Mouse (Mus musculus): ENCODE measurements at regions not wholly inside any gene's neighbourhood (a gene's known extent, or its start where the extent isn't known, plus 50 kb on each side); places are given as distances from the start of the nearest gene placed in this dataset.
"Not testable (repeated sequence)": the region's sequence is repeated elsewhere in the genome, so short reads cannot be mapped to it uniquely, and the experiment has no call there.

- Histone ChIP-seq H3K9me3 (replicated peaks) (peaks cover 11% of the 10 kb centered on the region; the same call in 1 of the 2 replicates), H3K4me3 (replicated peaks) (no peak overlapping the region), H3K36me3 (no peaks in the 10 kb centered on the region)
These were observed 918.9 kb downstream of the Adam6a start for GRCm38 (mm10) chr12:114462566-114462965.

GRCm38 (mm10) chr12:114468857-114469256 is 925.1 kb downstream of the Adam6a start:
- Histone ChIP-seq H3K9ac (no peak overlapping the region), H3K27ac (replicated peaks) (no peak overlapping the region), H3K4me2 (replicated peaks) (no peak overlapping the region), H3K4me3 (replicated peaks) (no peak overlapping the region), H3K27me3 (no peaks in the 10 kb centered on the region), H3K36me3 (no peaks in the 10 kb centered on the region), H3K4me1 (no peaks in the 10 kb centered on the region), H3K9me3 (replicated peaks) (no peaks in the 10 kb centered on the region)
- ATAC-seq (ENCODE audit: insufficient number of reproducible peaks, low FRiP score, low TSS enrichment, low read depth): no peak
- WGBS: 89% methylated on average over 2 of the region's 2 CpGs

More at GRCm38 (mm10) chr12:114462566-114462965, 918.9 kb downstream of the Adam6a start:
- Histone ChIP-seq H3K27me3 (no peaks in the 10 kb centered on the region), H3K9ac (no peak overlapping the region), H3K4me1 (no peaks in the 10 kb centered on the region), H3K4me2 (replicated peaks) (no peak overlapping the region), H3K27ac (replicated peaks) (no peak overlapping the region)
- ATAC-seq (ENCODE audit: insufficient number of reproducible peaks, low FRiP score, low TSS enrichment, low read depth): no peak

DNA sequence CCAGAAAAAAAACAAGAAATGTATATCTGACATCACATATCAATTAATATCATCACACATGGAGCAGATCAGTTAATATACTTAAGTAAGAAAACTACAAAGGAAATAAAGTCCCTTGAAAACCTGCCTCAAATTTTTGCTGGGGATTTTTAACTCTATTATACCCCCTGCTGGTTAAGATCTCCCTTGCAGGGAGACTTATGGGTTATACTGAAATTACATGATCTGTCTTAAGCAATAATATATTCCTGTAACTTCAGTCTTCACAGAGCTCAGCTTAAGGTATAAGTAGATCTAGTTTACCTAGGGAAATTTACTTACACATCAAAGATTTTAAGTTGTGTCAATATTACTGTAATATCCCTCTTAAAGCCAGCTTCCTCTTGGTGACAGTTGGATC is 929.0 kb downstream of the Adam6a start:
- H3K27ac ChIP-seq (replicated peaks); H3K27me3 ChIP-seq; ATAC-seq (ENCODE audit: insufficient number of reproducible peaks, low FRiP score, low TSS enrichment, low read depth); H3K4me2 ChIP-seq (replicated peaks); H3K4me3 ChIP-seq (replicated peaks); H3K9me3 ChIP-seq (replicated peaks); H3K9ac ChIP-seq; H3K36me3 ChIP-seq; H3K4me1 ChIP-seq: not testable (repeated sequence)

GRCm38 (mm10) chr12:114478741-114479140 is 935.0 kb downstream of the Adam6a start:
- Histone ChIP-seq H3K4me3 (replicated peaks) (no peak overlapping the region), H3K27me3 (no peaks in the 10 kb centered on the region), H3K27ac (replicated peaks) (no peak overlapping the region), H3K9ac (no peak overlapping the region), H3K4me2 (replicated peaks) (no peak overlapping the region), H3K9me3 (replicated peaks) (no peaks in the 10 kb centered on the region), H3K36me3 (no peaks in the 10 kb centered on the region), H3K4me1 (no peaks in the 10 kb centered on the region)
- ATAC-seq (ENCODE audit: insufficient number of reproducible peaks, low FRiP score, low TSS enrichment, low read depth): no peak
- 81% methylated on average over 3 of the region's 3 CpGs for WGBS

DNA sequence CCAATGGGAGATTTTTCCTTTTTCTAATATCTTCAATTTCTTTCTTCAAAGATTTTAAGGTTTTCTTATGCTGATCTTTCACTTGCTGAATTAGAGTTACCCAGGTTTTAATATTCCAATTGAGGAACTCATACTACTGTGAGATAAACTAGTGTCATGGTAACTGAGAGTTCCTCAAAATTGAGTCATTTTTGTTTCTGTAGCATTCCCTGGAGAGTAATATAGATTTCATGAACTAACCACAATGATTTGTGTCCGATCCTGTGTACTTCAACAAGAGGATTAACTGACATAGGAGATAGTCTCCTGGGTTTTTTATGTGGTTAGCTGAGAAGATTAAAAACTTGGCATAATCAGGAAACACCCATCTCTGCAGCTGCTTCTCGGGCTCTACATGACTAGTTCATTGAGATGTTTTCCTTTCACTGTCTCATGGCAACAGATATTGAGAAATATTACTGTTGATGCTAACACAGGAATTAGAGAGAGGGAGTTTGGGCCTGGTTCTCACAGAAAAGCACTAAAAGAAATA is 949.9 kb downstream of the Adam6a start:
- 56% methylated on average over 2 of the region's 2 CpGs for WGBS
- not testable (repeated sequence) for H3K27ac ChIP-seq (replicated peaks); ATAC-seq (ENCODE audit: insufficient number of reproducible peaks, low FRiP score, low TSS enrichment, low read depth); H3K27me3 ChIP-seq; H3K4me2 ChIP-seq (replicated peaks); H3K36me3 ChIP-seq; H3K9ac ChIP-seq; H3K4me1 ChIP-seq; H3K9me3 ChIP-seq (replicated peaks); H3K4me3 ChIP-seq (replicated peaks)

DNA sequence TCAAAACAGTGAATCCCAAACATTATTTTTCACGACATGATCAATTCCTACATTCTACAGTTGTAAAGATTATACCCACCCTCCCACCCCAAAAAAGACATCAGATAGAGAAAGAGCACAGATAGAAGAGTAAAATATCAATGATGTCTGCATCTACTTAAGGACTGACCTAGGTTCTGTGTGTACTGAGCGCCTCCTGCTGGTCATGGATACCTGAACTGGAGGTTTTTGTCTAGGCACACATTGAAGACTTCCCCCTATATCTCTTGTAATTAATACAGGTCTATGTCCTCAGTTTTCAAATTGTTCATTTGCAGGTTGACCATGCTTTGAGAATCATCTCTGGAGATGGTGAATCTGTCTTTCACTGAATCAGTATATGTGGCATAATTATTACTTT is 952.0 kb downstream of the Adam6a start:
- Histone ChIP-seq H3K4me1 (no peaks in the 10 kb centered on the region), H3K27ac (replicated peaks) (no peak overlapping the region), H3K27me3 (no peaks in the 10 kb centered on the region), H3K4me2 (replicated peaks) (no peak overlapping the region), H3K9ac (no peak overlapping the region), H3K4me3 (replicated peaks) (no peak overlapping the region), H3K36me3 (no peaks in the 10 kb centered on the region), H3K9me3 (replicated peaks) (no peaks in the 10 kb centered on the region)
- no peak for ATAC-seq (ENCODE audit: insufficient number of reproducible peaks, low FRiP score, low TSS enrichment, low read depth)
- 50% methylated on average over 2 of the region's 2 CpGs for WGBS

- 81% methylated on average over 2 of the region's 2 CpGs for WGBS
- no peak overlapping the region for H3K4me3 ChIP-seq (replicated peaks)
- H3K9ac ChIP-seq: no peak overlapping the region
- no peaks in the 10 kb centered on the region; the same call in 1 of the 2 replicates for H3K9me3 ChIP-seq (replicated peaks)
- H3K36me3 ChIP-seq: no peaks in the 10 kb centered on the region
- no peak overlapping the region for H3K27ac ChIP-seq (replicated peaks)
- H3K4me1 ChIP-seq: no peaks in the 10 kb centered on the region
- no peak overlapping the region for H3K4me2 ChIP-seq (replicated peaks)
- H3K27me3 ChIP-seq: no peaks in the 10 kb centered on the region
- no peak for ATAC-seq (ENCODE audit: insufficient number of reproducible peaks, low FRiP score, low TSS enrichment, low read depth)
These were observed 969.4 kb downstream of the Adam6a start for GRCm38 (mm10) chr12:114513143-114513542.

GRCm38 (mm10) chr12:114542094-114542493 is 998.4 kb downstream of the Adam6a start:
- H3K9me3 ChIP-seq (replicated peaks); H3K36me3 ChIP-seq; H3K4me2 ChIP-seq (replicated peaks); H3K4me1 ChIP-seq; H3K4me3 ChIP-seq (replicated peaks); H3K27me3 ChIP-seq; H3K9ac ChIP-seq; ATAC-seq (ENCODE audit: insufficient number of reproducible peaks, low FRiP score, low TSS enrichment, low read depth); H3K27ac ChIP-seq (replicated peaks): not testable (repeated sequence)
- WGBS: 51% methylated on average over 1 of the region's 1 CpGs

- not testable (repeated sequence) for H3K27me3 ChIP-seq; H3K9ac ChIP-seq; H3K4me1 ChIP-seq; H3K9me3 ChIP-seq (replicated peaks); H3K36me3 ChIP-seq; H3K4me2 ChIP-seq (replicated peaks); ATAC-seq (ENCODE audit: insufficient number of reproducible peaks, low FRiP score, low TSS enrichment, low read depth); H3K4me3 ChIP-seq (replicated peaks); H3K27ac ChIP-seq (replicated peaks)
- 48% methylated on average over 1 of the region's 1 CpGs for WGBS
These were observed 1001.2 kb downstream of the Adam6a start for GRCm38 (mm10) chr12:114544931-114545330.

DNA sequence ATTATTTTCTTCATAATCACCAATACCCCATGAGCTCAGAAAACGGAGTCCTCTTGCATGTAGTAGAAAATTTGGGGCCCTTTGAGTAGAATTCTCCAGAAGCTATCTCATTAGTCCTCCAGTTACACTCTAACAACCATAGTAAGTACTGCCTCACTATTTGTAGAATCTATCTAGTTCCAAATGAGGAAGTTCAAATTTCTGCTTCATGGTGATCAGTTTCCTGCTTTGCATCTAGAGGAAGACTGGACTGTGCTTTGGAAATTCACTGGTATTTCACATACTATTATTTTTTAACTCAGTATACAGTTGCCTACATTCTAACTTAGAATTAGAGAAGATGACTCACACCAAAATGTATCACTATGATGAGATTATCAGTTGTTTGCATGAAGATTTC is 1018.7 kb downstream of the Adam6a start:
- no peak for ATAC-seq (ENCODE audit: insufficient number of reproducible peaks, low FRiP score, low TSS enrichment, low read depth)
- no peaks in the 10 kb centered on the region for H3K36me3 ChIP-seq
- WGBS: 53% methylated on average over 1 of the region's 1 CpGs

GRCm38 (mm10) chr12:114562978-114563377 is 1019.3 kb downstream of the Adam6a start:
- no peak overlapping the region for H3K4me2 ChIP-seq (replicated peaks)

More for the DNA sequence above, 1018.7 kb downstream of the Adam6a start:
- no peaks in the 10 kb centered on the region for H3K27me3 ChIP-seq
- H3K27ac ChIP-seq (replicated peaks): no peak overlapping the region
- H3K4me1 ChIP-seq: no peaks in the 10 kb centered on the region
- H3K9me3 ChIP-seq (replicated peaks): peaks cover 5% of the 10 kb centered on the region; the same call in 1 of the 2 replicates
- H3K4me2 ChIP-seq (replicated peaks): no peak overlapping the region
- no peak overlapping the region for H3K4me3 ChIP-seq (replicated peaks)
- no peak overlapping the region for H3K9ac ChIP-seq

DNA sequence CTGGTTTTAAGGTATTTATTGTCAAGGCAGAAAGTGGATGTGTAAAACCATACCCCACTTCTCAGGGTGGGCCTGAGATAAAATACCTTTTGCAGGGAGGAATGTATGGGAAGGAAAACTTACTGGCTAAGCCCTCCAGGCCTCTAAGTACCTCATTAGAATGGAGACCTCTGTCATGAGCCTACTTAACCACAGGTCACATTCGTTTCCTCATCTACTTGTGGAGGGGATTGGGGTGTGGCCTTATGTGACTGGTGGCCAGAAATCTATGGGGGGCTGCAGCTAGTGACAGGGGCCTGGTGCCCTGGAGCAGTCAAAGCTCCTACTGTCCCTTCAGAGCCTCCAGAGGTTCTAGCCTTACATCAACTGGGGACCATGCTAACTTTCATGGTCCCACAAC is 1020.0 kb downstream of the Adam6a start:
- Histone ChIP-seq H3K36me3 (no peaks in the 10 kb centered on the region), H3K27ac (replicated peaks) (no peak overlapping the region), H3K4me2 (replicated peaks) (no peak overlapping the region), H3K9ac (no peak overlapping the region), H3K27me3 (no peaks in the 10 kb centered on the region), H3K9me3 (replicated peaks) (peaks cover 5% of the 10 kb centered on the region; the same call in 1 of the 2 replicates), H3K4me1 (no peaks in the 10 kb centered on the region), H3K4me3 (replicated peaks) (no peak overlapping the region)
- no peak for ATAC-seq (ENCODE audit: insufficient number of reproducible peaks, low FRiP score, low TSS enrichment, low read depth)
- 42% methylated on average over 1 of the region's 1 CpGs for WGBS

More at GRCm38 (mm10) chr12:114562978-114563377, 1019.3 kb downstream of the Adam6a start:
- no peaks in the 10 kb centered on the region for H3K4me1 ChIP-seq
- H3K9ac ChIP-seq: no peak overlapping the region
- H3K27ac ChIP-seq (replicated peaks): no peak overlapping the region
- WGBS: 46% methylated on average over 5 of the region's 5 CpGs
- no peak overlapping the region for H3K4me3 ChIP-seq (replicated peaks)
- no peaks in the 10 kb centered on the region for H3K27me3 ChIP-seq
- no peak for ATAC-seq (ENCODE audit: insufficient number of reproducible peaks, low FRiP score, low TSS enrichment, low read depth)
- peaks cover 5% of the 10 kb centered on the region; the same call in 1 of the 2 replicates for H3K9me3 ChIP-seq (replicated peaks)
- H3K36me3 ChIP-seq: no peaks in the 10 kb centered on the region
